Mouse (Mus musculus) cortical plate, adult 2 months (tissue): ENCODE data around the gene Olfr539.

Experiments
- CTCF ChIP-seq: fragments of 200-500 bp; IDR thresholded peaks from 2 replicates; pipeline ENCODE4 v1.5.1; 2011; ENCODE audit warnings: mild to moderate bottlenecking, control low read depth, low read length; ENCODE audit not compliant: insufficient read depth; ENCODE audit errors: extremely low read depth
- POLR2A ChIP-seq: fragments of 200-500 bp; IDR thresholded peaks from 2 replicates; pipeline ENCODE4 v1.6.1; 2011; ENCODE audit warnings: mild to moderate bottlenecking, low read length, control low read depth; ENCODE audit not compliant: insufficient read depth; ENCODE audit errors: extremely low read depth

GRCm38 (mm10) chr7:140630559-140630958 lies 29.2 kb upstream of the Olfr539 start:
- TF ChIP-seq POLR2A (no peak), CTCF (no peak)
